Mouse (Mus musculus): ENCODE measurements around the gene Oas3. TPM values are rescaled to one million over a fixed set of nuclear protein-coding genes. Genes with fewer than 3 reads are reported as not detected.
A peak's percentile ranks its signal among the peaks of the same experiment; 100 is the strongest.
"Not testable (repeated sequence)": the region's sequence is repeated elsewhere in the genome, so short reads cannot be mapped to it uniquely, and the experiment has no call there.

The Oas3 gene
- polyA plus RNA-seq (2016; fragmentation: Nextera tagmentation; extraction: Ambion mirVana) = 0.05 and 0.07 TPM in 2 replicates

DNA sequence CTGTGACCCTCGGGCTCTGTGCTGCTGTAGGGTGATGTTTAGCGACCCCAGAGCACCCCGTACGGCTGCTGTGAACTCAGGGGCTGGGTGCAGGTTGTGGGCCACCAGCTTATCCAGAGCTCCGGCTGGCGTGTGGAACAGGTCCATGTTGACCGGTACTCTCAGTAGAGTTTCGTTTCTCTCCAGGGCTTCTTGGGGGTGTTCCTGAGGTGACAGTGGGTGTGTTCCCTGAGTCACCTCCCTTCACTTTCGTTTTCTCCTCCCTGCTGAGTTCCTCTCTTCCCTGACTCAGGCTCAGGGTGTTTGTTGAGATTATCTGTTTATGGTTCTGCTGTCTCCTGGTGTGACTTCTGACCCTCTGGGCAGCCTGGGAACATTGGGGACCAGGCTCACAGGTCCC lies at the start of gene Oas3:
Gene Oas3, minus strand, starts transcription at position 184 of the 400 bp plus-strand sequence.
- no peaks in the 10 kb centered on the region; the same call in 1 of the 2 replicates for H3K27me3 ChIP-seq (replicated peaks)
- WGBS (ENCODE audit: insufficient replicate concordance) = 60% methylated on average over 9 of the region's 9 CpGs
- no peak within 1 kb of the TSS for H3K27ac ChIP-seq
- no peak for ATAC-seq
- H3K4me2 ChIP-seq = no peak within 1 kb of the TSS
- H3K36me3 ChIP-seq = no peaks in the 10 kb centered on the region
- 0 out of 2 replicates have a peak, but pooled peaks cover 4% of the 10 kb centered on the region for H3K4me1 ChIP-seq
- H3K9me3 ChIP-seq (replicated peaks) = no peaks in the 10 kb centered on the region
- H3K9ac ChIP-seq = no peak within 1 kb of the TSS
- H3K4me3 ChIP-seq = no peak within 1 kb of the TSS

DNA sequence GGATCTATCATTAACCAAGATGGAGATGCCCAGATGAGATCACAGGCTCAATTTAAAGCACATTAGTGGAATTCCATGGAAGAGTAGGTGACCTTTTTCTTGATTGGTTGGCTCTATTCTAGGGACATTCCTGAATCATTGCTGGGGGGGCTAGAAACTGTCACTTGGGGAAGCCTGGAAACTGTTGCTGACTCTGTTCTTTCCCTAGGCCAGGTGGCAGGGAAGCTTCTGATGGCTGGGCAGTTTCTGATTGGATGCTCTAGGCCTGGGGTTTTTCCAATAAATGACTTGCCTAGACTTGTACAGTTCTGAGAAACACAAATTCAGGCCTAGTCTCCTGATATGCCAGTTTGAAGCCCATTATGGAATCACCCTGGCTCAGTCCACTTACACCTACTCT lies 41.5 kb upstream of the Oas3 start:
- H3K27me3 ChIP-seq (replicated peaks) = no peaks in the 10 kb centered on the region
- no peak overlapping the region for H3K4me2 ChIP-seq
- no peak for ATAC-seq
- H3K4me3 ChIP-seq = no peak overlapping the region
- H3K9me3 ChIP-seq (replicated peaks) = no peaks in the 10 kb centered on the region
- H3K4me1 ChIP-seq = no peaks in the 10 kb centered on the region
- no peak overlapping the region for H3K27ac ChIP-seq
- H3K36me3 ChIP-seq = no peaks in the 10 kb centered on the region
- no peak overlapping the region for H3K9ac ChIP-seq

DNA sequence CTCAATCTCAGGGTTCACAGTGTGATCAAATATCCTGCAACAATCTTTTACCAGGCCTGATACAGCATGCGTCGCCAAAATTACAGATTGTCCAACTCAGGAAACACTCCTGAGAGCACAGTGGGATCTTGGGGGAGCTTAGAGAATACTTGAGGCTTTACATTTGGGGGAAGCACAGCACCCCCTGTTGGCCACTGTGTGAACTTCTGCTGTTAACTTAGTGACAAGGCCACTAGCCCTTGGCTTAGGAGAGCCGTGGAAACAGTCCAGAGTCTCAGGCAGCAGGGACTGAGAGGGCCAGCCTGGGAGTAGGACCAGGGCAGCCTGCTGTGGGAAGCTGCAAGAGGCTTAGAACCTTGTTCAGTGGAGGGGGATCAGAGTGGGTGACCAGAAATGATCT lies 38.5 kb upstream of the Oas3 start:
- Histone ChIP-seq H3K4me1 (peaks cover 10% of the 10 kb centered on the region), H3K4me2 (no peak overlapping the region)
- no peak for ATAC-seq

DNA sequence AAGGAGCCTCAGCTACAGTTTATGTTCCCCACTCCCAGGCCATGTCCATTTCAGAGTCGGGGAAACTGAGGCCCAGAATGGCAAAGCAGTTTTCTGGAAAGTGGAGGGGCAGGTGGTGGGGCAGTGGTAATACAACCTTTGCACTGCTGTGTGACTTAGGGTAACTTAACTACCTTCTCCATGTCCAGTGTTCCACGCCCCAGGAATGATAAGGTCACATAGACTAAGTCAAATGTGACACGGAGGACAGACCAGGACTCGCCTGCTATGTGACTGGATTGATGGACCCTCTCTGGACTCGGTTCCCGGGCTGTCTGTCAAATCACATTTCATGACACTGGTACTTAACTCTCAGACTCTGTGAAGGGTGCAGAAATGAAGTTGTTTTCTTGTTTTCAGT lies 35.6 kb upstream of the Oas3 start:
- H3K4me1 ChIP-seq = peaks cover 10% of the 10 kb centered on the region
- peak overlapping the region; percentile 70 for H3K4me2 ChIP-seq
- peak overlapping the region; percentile 53 for H3K9ac ChIP-seq
- no peaks in the 10 kb centered on the region for H3K36me3 ChIP-seq
- H3K27ac ChIP-seq = no peak overlapping the region
- ATAC-seq = no peak
- no peaks in the 10 kb centered on the region for H3K27me3 ChIP-seq (replicated peaks)
- peak overlapping the region; percentile 58 for H3K4me3 ChIP-seq
- WGBS (ENCODE audit: insufficient replicate concordance) = 59% methylated on average over 6 of the region's 6 CpGs
- H3K9me3 ChIP-seq (replicated peaks) = no peaks in the 10 kb centered on the region

More for the DNA sequence above, 38.5 kb upstream of the Oas3 start:
- Histone ChIP-seq H3K4me3 (no peak overlapping the region), H3K27me3 (replicated peaks) (no peaks in the 10 kb centered on the region), H3K9me3 (replicated peaks) (no peaks in the 10 kb centered on the region), H3K27ac (no peak overlapping the region), H3K36me3 (no peaks in the 10 kb centered on the region), H3K9ac (no peak overlapping the region)
- 63% methylated on average over 3 of the region's 3 CpGs for WGBS (ENCODE audit: insufficient replicate concordance)

GRCm38 (mm10) chr5:120811951-120812819 lies 34.7 kb upstream of the Oas3 start, which contains the start of gene Oas1c:
TSS of gene Oas1c (minus strand) at chr5:120812514.
- H3K9ac ChIP-seq = peak within 1 kb of the TSS; percentile 53
- H3K27me3 ChIP-seq (replicated peaks) = no peaks in the 10 kb centered on the region
- peak; percentile 79 for ATAC-seq
- H3K4me2 ChIP-seq = peak within 1 kb of the TSS; percentile 70
- no peaks in the 10 kb centered on the region for H3K36me3 ChIP-seq
- H3K9me3 ChIP-seq (replicated peaks) = no peaks in the 10 kb centered on the region
- H3K27ac ChIP-seq = no peak within 1 kb of the TSS
- H3K4me3 ChIP-seq = peak within 1 kb of the TSS; percentile 58
- H3K4me1 ChIP-seq = peaks cover 10% of the 10 kb centered on the region
- WGBS (ENCODE audit: insufficient replicate concordance) = 7% methylated on average over 18 of the region's 18 CpGs

DNA sequence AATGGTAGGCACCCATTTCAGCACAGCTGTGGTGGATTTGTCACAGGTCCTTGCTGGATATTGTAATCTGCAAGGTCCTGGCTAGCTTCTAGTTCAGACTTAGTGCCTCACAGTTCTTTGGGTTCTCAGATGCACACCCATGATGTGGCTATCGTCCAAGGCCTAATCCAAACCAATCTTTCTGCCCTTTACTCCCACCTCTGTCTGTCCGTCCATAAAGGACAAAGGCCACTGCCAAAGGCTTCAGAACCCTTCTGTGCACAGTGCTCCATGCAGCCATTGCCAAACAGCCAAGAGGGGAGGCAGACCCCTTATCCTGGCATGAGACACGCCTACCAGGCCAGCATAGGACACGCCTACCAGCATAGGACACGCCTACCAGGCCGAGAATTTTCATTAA lies 31.7 kb upstream of the Oas3 start:
- Histone ChIP-seq H3K4me2 (no peak overlapping the region), H3K4me1 (peaks cover 10% of the 10 kb centered on the region), H3K27me3 (replicated peaks) (no peaks in the 10 kb centered on the region), H3K36me3 (no peaks in the 10 kb centered on the region), H3K9me3 (replicated peaks) (no peaks in the 10 kb centered on the region), H3K9ac (no peak overlapping the region), H3K4me3 (no peak overlapping the region), H3K27ac (no peak overlapping the region)
- ATAC-seq = no peak
- WGBS (ENCODE audit: insufficient replicate concordance) = 35% methylated on average over 6 of the region's 6 CpGs

DNA sequence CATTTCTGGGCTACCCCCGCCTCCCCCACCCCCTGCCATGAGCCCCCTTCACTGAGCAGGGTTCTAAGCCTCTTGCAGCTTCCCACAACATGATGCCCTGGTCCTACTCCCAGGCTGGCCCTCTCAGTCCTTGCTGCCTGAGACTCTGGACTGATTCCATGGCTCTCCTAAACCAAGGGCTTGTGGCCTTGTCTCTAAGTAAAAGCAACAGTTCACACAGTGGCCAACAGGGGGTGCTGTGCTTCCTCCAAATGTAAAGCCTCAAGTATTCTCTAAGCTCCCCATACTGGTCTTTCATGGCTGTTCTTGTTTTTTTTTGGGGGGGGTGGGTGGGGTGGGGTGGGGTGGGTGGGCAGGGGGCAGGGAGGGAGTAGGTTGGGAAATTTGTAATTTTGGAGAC lies 29.0 kb upstream of the Oas3 start:
- H3K9me3 ChIP-seq (replicated peaks) = no peaks in the 10 kb centered on the region
- no peak for ATAC-seq
- H3K4me3 ChIP-seq = no peak overlapping the region
- H3K36me3 ChIP-seq = no peaks in the 10 kb centered on the region
- H3K27ac ChIP-seq = no peak overlapping the region
- 73% methylated on average over 1 of the region's 1 CpGs for WGBS (ENCODE audit: insufficient replicate concordance)
- no peaks in the 10 kb centered on the region for H3K27me3 ChIP-seq (replicated peaks)
- H3K9ac ChIP-seq = no peak overlapping the region
- no peak overlapping the region for H3K4me2 ChIP-seq
- H3K4me1 ChIP-seq = no peaks in the 10 kb centered on the region

DNA sequence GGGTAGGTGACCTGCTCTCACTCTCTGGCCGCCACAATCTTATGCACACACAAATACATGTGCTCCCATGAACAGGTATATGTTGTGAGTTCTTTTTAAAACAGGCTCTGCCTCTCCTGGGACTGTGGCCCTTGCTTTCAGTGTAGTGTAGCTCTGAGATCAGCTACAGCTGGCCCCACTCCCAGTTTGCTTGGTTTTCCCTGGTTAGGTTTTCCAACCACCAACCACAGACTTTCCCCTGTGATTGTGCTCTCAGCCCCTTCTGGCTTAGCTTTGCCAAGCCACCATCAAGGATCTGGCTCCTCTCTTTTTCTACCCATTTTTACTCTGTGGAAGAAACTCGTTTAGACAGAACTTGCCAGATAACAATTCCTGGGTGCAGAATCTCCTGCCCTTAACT lies 26.1 kb upstream of the Oas3 start:
- WGBS (ENCODE audit: insufficient replicate concordance) = 27% methylated on average over 2 of the region's 2 CpGs
- no peak overlapping the region for H3K4me2 ChIP-seq
- ATAC-seq = no peak
- H3K9me3 ChIP-seq (replicated peaks) = no peaks in the 10 kb centered on the region
- H3K36me3 ChIP-seq = no peaks in the 10 kb centered on the region
- no peak overlapping the region for H3K27ac ChIP-seq
- H3K27me3 ChIP-seq (replicated peaks) = no peaks in the 10 kb centered on the region
- no peaks in the 10 kb centered on the region for H3K4me1 ChIP-seq
- H3K4me3 ChIP-seq = no peak overlapping the region
- no peak overlapping the region for H3K9ac ChIP-seq

GRCm38 (mm10) chr5:120798943-120799342 lies 21.5 kb upstream of the Oas3 start:
- H3K4me1 ChIP-seq; H3K4me2 ChIP-seq; ATAC-seq; H3K9ac ChIP-seq; H3K27ac ChIP-seq; H3K4me3 ChIP-seq; H3K27me3 ChIP-seq (replicated peaks); H3K36me3 ChIP-seq; H3K9me3 ChIP-seq (replicated peaks): not testable (repeated sequence)
- WGBS (ENCODE audit: insufficient replicate concordance) = 60% methylated on average over 2 of the region's 2 CpGs

GRCm38 (mm10) chr5:120798147-120798546 lies 20.7 kb upstream of the Oas3 start:
- not testable (repeated sequence) for H3K36me3 ChIP-seq; H3K9me3 ChIP-seq (replicated peaks); H3K27me3 ChIP-seq (replicated peaks); H3K27ac ChIP-seq; H3K4me1 ChIP-seq; H3K4me2 ChIP-seq; H3K9ac ChIP-seq; ATAC-seq; H3K4me3 ChIP-seq
- WGBS (ENCODE audit: insufficient replicate concordance) = 66% methylated on average over 5 of the region's 5 CpGs

- H3K4me2 ChIP-seq; H3K36me3 ChIP-seq; H3K27me3 ChIP-seq (replicated peaks); H3K27ac ChIP-seq; H3K9ac ChIP-seq; H3K4me3 ChIP-seq; ATAC-seq; H3K4me1 ChIP-seq; H3K9me3 ChIP-seq (replicated peaks): not testable (repeated sequence)
- 59% methylated on average over 9 of the region's 9 CpGs for WGBS (ENCODE audit: insufficient replicate concordance)
Measured at GRCm38 (mm10) chr5:120795480-120796034, 18.1 kb upstream of the Oas3 start, which contains the start of gene Oas1e. TSS of gene Oas1e (minus strand) at chr5:120795530.

DNA sequence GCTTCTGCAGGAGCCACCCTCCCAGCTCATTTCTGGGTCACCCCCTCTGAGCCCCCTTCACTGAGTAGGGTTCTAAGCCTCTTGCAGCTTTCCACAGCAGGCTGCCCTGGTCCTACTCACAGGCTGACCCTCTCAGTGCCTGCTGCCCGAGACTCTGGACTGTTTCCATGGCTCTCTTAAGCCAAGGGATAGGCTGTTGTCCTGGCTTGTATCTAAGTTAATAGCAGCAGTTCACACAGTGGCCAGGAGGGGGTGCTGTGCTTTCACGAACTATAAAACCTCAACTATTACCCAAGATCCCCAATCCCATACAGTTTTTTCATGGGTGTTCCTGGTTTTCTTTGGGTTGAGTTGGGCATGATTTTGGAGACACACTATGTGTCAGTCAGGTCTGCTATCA lies 15.6 kb upstream of the Oas3 start:
- H3K9ac ChIP-seq = no peak overlapping the region
- no peaks in the 10 kb centered on the region for H3K9me3 ChIP-seq (replicated peaks)
- no peak overlapping the region for H3K4me3 ChIP-seq
- no peak overlapping the region for H3K4me2 ChIP-seq
- no peaks in the 10 kb centered on the region for H3K4me1 ChIP-seq
- no peaks in the 10 kb centered on the region for H3K36me3 ChIP-seq
- ATAC-seq = no peak
- no peak overlapping the region for H3K27ac ChIP-seq
- 22% methylated on average over 2 of the region's 2 CpGs for WGBS (ENCODE audit: insufficient replicate concordance)
- H3K27me3 ChIP-seq (replicated peaks) = 0 out of 2 replicates have a peak, but pooled peaks cover 3% of the 10 kb centered on the region
